Mouse (Mus musculus) ovary, adult 10 weeks (tissue): Measurements from ENCODE around the gene Acnat2. TPM values are rescaled to one million over a fixed set of nuclear protein-coding genes. Genes with fewer than 3 reads are reported as not detected.

Source experiments
- polyA plus RNA-seq: library from polyadenylated mRNA; stranded (reverse); fragments of 350-450 nt; fragmentation: Illumina TruSeq; extraction: RNeasy Lipid Tissue Mini Kit (QIAGEN cat#74804); gene quantifications from one replicate; pipeline ENCODE4 v1.2.3, GENCODE M21; 2014

The Acnat2 gene
- not detected for polyA plus RNA-seq

GRCm38 (mm10) chr4:49407957-49408356, at the start of gene Acnat2:
TSS of gene Acnat2 (minus strand) at chr4:49408151.

Other genes starting within 250 kb of the Acnat2 start
- gene Acnat1, start 65.8 kb upstream of the Acnat2 start, polyA plus RNA-seq: not detected
- gene Baat, start 98.4 kb upstream of the Acnat2 start, polyA plus RNA-seq: not detected
- gene Mrpl50, start 112.9 kb upstream of the Acnat2 start, polyA plus RNA-seq: 100 TPM
- gene Zfp189, start 113.0 kb upstream of the Acnat2 start, polyA plus RNA-seq: 28.8 TPM
- gene Aldob, start 141.4 kb upstream of the Acnat2 start, polyA plus RNA-seq: 0.51 TPM
- gene Tmem246, start 189.7 kb upstream of the Acnat2 start, polyA plus RNA-seq: 1.3 TPM
- 76.1 TPM for gene Rnf20, start 223.9 kb upstream of the Acnat2 start, polyA plus RNA-seq